23 mouse cellular contexts compared by ENCODE assay signal in the genomic region with DNA sequence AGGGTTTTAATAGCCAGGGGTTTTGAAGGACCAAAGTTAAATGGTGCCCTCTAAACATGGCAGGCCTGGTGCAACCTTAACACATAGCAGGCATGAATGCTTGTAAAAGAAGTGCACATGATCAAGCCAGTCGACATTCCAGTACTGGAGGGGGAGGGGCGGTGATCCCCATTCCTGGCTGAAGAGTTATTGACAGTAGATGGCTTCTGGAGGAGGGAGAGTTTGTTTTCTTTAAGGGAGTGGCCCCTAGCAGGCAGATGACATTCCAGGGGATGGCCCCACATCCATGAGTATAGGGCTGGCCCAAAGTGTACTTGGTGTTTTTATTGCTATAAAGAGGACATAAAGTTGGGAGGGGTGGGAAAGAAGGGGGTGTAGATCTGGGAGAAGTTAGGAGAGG. TPM values are rescaled to one million over a fixed set of nuclear protein-coding genes. Genes with fewer than 3 reads are reported as not detected.
A peak's percentile ranks its signal among the peaks of the same experiment; 100 is the strongest.
DNase-seq lines count a peak whose midpoint lies in the region; ATAC-seq and TF ChIP-seq lines count a peak whose summit lies in the region.
"Had no signal": no experiment of that assay in that cellular context is flagged by ENCODE, and none has a peak within 500 bp of the region (broad histone marks: within the 10 kb centered on the region; RNA-seq: fewer than 3 reads in every experiment).

No protein-coding gene starts in this region.

- WGBS in kidney, embryonic 15.5 days = 60% methylated on average over 2 of the region's 2 CpGs
- WGBS in lung, postnatal 0 days = 45% methylated on average over 2 of the region's 2 CpGs

- no peak for TF ChIP-seq CTCF in lung, postnatal 0 days (IDR thresholded peaks at IDR 0.05)

- no peak overlapping the region for H3K4me3 ChIP-seq in kidney, embryonic 15.5 days (replicated peaks)
- no peak overlapping the region for H3K4me3 ChIP-seq in lung, postnatal 0 days (ENCODE audit: low read depth, low read length)
- H3K4me3 ChIP-seq: embryonic facial prominence, embryonic 13.5 days; forebrain, embryonic 12.5 days; heart, adult 2 months; heart, embryonic 15.5 days; hindbrain, embryonic 10.5 days had no signal

- no peaks in the 10 kb centered on the region for H3K9me3 ChIP-seq in kidney, embryonic 15.5 days (replicated peaks)
- no peaks in the 10 kb centered on the region for H3K9me3 ChIP-seq in lung, postnatal 0 days (ENCODE audit: low read length)
- H3K9me3 ChIP-seq: embryonic facial prominence, embryonic 13.5 days; forebrain, embryonic 12.5 days; heart, embryonic 15.5 days; hindbrain, embryonic 10.5 days had no signal

- DNase-seq in cerebellum, adult 9-10 months = peak; percentile 32
- no peak for DNase-seq in cerebellum, adult 18-20 months
- DNase-seq in kidney, postnatal 14 days = no peak
- DNase-seq in lung, postnatal 0 days (ENCODE audit: low spot score) = no peak
- DNase-seq in lung, postnatal 36 days = no peak
- DNase-seq in kidney, postnatal 4 days = peak; percentile 45 to 59
- no peak for DNase-seq in embryo, embryonic 9.5 days (ENCODE audit: extremely low spot score)
- DNase-seq: adrenal gland, adult 8-10 months; adrenal gland, postnatal 36 days; B cell, adult 2 months; cerebellum, adult 8-10 months; cerebellum, postnatal 25 days; gastrocnemius, postnatal 10 days; heart, adult 2 months had no signal

- peaks cover 37% of the 10 kb centered on the region for H3K4me1 ChIP-seq in kidney, embryonic 15.5 days
- H3K4me1 ChIP-seq in lung, postnatal 0 days (ENCODE audit: insufficient read depth, low read depth, low read length) = peaks cover 11% of the 10 kb centered on the region; the same call in 1 of the 2 replicates
- H3K4me1 ChIP-seq: forebrain, embryonic 12.5 days had no signal

- H3K4me2 ChIP-seq in kidney, embryonic 15.5 days = no peak overlapping the region
- no peak overlapping the region for H3K4me2 ChIP-seq in lung, postnatal 0 days (replicated peaks; ENCODE audit: low read depth, low read length)
- H3K4me2 ChIP-seq: embryonic facial prominence, embryonic 13.5 days; forebrain, embryonic 12.5 days; heart, embryonic 11.5 days; heart, embryonic 15.5 days; hindbrain, embryonic 14.5 days had no signal

- ATAC-seq in kidney, embryonic 15.5 days (replicated peaks; ENCODE audit: low FRiP score) = 0 out of 2 replicates have a peak, but pooled peaks have one; percentile 48
- ATAC-seq in lung, postnatal 0 days = peak; percentile 36; the same call in 1 of the 2 replicates
- ATAC-seq: CD4-positive, CD25-positive, alpha-beta regulatory T cell, adult 4 months; forebrain, embryonic 16.5 days had no signal

- no peaks in the 10 kb centered on the region for H3K27me3 ChIP-seq in kidney, embryonic 15.5 days
- H3K27me3 ChIP-seq in lung, postnatal 0 days (replicated peaks; ENCODE audit: insufficient read depth, low read length) = no peaks in the 10 kb centered on the region
- H3K27me3 ChIP-seq: embryonic facial prominence, embryonic 13.5 days; forebrain, embryonic 12.5 days; heart, embryonic 15.5 days had no signal

- peak; percentile 37; the same call in 1 of the 2 replicates for TF ChIP-seq EP300 in lung, postnatal 0 days (IDR thresholded peaks at IDR 0.05)

- H3K9ac ChIP-seq in kidney, embryonic 15.5 days = no peak overlapping the region
- no peak overlapping the region for H3K9ac ChIP-seq in lung, postnatal 0 days (replicated peaks; ENCODE audit: low read depth)
- H3K9ac ChIP-seq: embryonic facial prominence, embryonic 13.5 days; forebrain, embryonic 12.5 days; heart, embryonic 15.5 days; hindbrain, embryonic 14.5 days had no signal

- H3K36me3 ChIP-seq in kidney, embryonic 15.5 days = 0 out of 2 replicates have a peak, but pooled peaks cover 4% of the 10 kb centered on the region
- no peaks in the 10 kb centered on the region for H3K36me3 ChIP-seq in lung, postnatal 0 days (ENCODE audit: insufficient read depth, low read length)
- H3K36me3 ChIP-seq: embryonic facial prominence, embryonic 13.5 days; forebrain, embryonic 12.5 days; heart, embryonic 15.5 days had no signal

- H3K27ac ChIP-seq in kidney, embryonic 15.5 days = no peak overlapping the region
- no peak overlapping the region for H3K27ac ChIP-seq in lung, postnatal 0 days (ENCODE audit: low read length)
- H3K27ac ChIP-seq: embryonic facial prominence, embryonic 13.5 days; forebrain, embryonic 12.5 days; heart, adult 2 months; heart, embryonic 15.5 days; hindbrain, embryonic 10.5 days; hindbrain, embryonic 14.5 days had no signal

RNA-seq across cellular contexts. Expression of a gene that starts 13.4 kb away (rescaled TPM):
- 269 and 292 TPM in 2 replicates for polyA plus RNA-seq in kidney, embryonic 15.5 days (2015; fragmentation: Nextera tagmentation; extraction: Ambion mirVana)
- polyA plus RNA-seq in lung, postnatal 0 days (2015; fragmentation: Nextera tagmentation; extraction: Ambion mirVana) = 425 and 457 TPM in 2 replicates

Comparison
In these comparisons a context has a peak if more than half of its experiments do, and no peak if none do; other contexts are left out.
1. DNase-seq: peak in cerebellum, adult 9-10 months (single experiment) and kidney, postnatal 4 days (2 of 2); none in cerebellum, adult 18-20 months (0 of 2), kidney, postnatal 14 days (single experiment), lung, postnatal 0 days (single experiment), lung, postnatal 36 days (single experiment) and embryo, embryonic 9.5 days (single experiment).